Mouse (Mus musculus) layer of hippocampus, adult 9-11 months (tissue): Measurements from ENCODE around the gene Ptms.

Experiments used
- DNase-seq: peaks from one replicate; pipeline ENCODE4 v3.0.0; 2022

Ptms gene

DNA sequence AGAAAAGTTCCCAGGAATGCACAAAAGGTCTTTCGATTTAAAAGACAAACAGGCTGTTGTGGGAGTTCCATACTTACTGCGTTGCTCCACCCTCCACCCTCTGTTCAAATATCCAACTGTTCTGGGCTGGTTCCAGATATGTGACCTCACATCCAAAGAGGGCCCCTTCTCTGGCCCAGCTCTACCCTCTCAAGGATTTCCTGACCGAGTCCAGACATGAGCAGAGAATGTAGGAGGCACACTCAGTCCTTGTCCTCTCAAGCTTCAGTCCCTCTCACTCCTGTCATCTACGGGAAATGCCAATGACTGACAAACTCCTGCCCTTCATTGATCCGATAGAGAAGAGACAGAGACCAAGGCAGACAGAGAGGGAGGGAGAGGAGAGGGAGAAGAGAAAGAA lies 6.0 kb upstream of the Ptms start:
- no peak for DNase-seq

DNA sequence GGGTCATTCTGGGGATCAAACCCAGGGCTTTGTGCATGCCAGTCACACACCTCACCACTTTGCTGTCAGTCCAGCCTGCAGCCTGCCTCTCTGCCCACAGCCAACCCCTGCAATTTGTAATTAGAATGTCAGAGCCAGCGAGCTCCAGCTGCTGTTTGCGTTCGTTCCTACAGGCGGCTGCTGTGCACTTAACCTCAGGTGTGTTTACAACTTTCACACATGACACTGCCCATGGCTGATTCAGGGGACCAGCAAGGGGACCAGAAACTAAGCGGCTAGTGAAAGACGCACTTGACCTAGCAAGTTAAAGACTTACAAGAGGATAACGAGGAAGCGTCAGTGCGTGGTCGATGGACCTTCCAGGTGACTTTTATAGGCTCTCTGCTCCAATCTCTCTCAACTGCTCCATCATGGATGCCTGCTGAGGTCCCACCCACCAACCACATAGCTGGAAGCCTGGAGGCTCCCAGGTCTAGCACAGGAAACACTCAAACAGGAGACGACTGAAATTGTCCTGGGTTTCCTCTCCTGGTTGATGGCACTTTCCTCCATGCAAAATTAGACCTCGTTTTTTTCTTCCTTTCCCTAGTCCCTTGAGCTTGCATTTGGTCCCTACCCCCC lies 5.4 kb upstream of the Ptms start:
- DNase-seq = no peak

DNA sequence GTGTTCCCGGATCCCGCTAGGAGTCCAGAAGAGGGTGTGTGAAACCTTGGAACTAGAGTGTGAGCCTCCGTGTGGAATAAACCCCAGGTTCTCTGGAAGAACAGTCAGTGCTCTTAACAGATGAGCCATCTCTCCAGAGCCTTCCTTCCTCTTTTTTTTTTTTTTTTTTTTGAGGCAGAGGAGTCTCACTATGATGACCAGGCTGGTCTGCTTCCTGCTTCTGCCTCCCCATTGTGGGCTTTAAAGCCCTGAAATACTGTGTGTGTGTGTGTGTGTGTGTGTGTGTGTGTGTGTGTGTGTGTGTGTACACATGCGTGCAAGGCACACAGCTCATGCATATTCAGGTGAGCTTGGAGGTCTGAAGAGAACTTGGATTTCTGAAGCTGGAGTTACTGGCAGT lies 1.6 kb upstream of the Ptms start:
- DNase-seq = no peak

DNA sequence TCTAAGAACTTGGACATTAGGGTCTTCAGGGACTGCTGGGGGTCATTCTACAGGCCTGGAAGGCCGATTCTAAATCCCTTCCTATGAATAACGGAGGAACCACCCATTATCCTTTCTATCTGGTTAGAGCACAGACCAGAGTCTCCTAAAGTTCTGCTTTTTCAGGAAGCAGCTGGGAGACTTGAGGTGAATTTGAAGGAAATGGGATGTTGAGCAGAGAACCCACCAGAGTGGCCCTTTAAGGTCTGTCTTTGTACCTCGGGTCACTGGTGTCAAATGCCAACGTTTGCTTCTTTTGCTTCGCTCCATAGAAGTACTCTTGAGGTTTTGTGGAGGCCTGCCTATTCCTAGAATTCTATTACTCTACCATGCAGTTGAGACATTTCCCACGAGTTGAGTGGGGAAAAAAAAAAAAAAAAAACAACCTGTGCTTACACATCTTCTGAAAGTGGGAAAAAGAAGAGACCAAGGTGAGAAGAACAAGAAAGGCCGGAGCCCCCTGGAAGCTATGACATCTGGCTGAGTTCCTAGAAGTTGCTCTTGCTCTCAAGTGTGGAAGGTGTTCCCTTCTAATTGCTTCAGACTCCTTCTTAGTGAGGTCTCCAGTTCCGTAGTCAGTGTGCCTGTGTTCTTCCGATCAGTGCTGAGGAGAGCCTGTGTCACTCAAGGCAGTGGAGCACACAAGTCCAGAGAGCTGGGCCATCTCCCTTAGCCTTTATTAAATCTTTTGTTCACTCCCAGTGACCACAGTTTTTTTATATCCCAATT lies 599 bp upstream of the Ptms start:
- DNase-seq = no peak

DNA sequence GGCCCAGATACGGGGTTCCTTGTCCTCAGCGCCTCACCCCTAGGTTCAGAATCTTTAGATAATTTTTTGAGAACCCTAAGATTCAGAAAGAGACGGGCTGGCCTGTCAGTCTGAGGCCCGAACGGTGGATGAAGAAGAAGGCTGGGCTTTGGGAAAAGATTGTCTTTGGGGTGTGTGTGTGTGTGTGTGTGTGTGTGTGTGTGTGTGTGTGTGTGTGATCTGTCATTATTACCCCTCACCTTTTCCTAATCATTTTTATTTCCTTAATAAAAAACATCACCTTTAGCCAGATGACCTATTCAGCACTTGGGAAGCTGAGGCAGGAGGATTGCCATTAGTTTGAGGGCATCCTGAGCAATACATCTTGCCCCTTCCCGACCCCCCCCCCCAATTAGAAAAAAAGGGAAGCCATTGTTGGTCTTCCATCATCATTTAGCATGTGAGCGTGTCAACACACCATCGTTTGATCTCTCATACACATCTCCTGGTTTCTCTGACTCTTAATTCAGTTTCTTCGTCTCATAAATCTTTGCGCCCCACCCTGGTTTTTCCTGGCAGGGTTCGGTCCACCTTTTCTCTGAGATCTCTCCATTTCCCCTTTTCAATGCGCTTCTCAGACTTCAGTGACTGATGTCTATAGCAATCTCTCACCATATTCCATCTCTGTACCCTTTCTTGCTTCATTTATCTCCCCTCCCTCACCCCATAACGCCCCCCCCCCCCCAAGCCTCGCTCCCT lies 844 bp downstream of the Ptms start:
- DNase-seq = no peak

DNA sequence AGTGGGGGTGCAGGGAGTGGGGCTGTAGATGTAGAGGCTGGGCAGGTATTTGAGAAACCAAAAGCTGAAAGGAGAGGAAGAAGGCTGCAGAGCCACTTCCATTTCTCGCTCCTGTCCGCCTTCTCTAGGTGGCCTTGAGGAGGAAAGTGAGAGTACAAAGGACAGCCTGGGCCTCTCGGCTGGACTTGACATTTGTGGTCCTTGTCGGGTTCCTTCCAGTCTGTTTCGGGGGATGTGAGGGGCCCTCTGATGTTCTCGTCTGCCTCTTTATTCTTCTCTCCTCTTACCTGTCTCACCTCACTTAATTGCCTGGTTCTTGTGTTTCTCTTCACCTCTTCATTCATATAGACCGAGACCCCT lies 1.6 kb downstream of the Ptms start:
- DNase-seq = no peak

DNA sequence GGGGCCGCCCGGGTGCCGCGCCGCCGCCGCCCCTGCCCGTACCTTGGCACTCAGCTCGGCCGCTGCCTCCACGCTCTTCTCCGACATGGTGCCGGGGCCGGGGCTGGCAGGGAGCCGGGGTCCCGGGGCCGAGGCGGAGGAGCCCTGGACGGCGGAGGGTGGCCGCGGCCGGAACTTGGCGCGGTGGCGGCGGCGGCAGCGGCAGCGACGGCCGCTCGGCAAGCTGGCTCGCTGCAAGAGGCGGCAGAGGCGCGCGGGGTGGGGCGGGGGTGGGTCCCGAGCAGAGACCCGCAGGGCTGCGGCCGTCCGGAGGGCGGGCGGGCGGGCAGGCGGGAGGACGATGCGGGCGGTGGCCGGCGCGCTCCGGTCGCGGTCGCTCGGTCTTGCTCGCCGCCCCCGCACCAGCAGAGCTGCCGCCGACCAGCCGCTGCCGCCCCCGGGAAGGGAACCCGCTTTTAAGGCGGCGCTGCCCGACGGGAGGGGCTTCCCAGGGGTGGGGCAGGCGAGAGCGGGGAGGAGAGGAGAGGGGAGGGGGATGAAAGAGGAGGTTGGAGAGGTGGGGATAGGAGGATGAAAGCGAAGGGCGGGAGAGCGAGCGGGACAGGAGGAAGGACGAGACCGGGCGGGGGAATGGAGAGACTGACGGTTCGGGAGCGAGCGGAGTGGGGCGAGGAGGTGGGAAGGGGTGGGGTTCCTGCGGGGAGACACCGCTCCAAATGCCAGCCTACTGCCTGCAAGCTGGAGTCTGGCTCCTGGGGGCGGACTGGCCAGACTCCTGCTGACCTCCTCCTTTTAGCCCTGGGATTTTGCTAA lies 2.2 kb downstream of the Ptms start:
- DNase-seq = peak; percentile 95

DNA sequence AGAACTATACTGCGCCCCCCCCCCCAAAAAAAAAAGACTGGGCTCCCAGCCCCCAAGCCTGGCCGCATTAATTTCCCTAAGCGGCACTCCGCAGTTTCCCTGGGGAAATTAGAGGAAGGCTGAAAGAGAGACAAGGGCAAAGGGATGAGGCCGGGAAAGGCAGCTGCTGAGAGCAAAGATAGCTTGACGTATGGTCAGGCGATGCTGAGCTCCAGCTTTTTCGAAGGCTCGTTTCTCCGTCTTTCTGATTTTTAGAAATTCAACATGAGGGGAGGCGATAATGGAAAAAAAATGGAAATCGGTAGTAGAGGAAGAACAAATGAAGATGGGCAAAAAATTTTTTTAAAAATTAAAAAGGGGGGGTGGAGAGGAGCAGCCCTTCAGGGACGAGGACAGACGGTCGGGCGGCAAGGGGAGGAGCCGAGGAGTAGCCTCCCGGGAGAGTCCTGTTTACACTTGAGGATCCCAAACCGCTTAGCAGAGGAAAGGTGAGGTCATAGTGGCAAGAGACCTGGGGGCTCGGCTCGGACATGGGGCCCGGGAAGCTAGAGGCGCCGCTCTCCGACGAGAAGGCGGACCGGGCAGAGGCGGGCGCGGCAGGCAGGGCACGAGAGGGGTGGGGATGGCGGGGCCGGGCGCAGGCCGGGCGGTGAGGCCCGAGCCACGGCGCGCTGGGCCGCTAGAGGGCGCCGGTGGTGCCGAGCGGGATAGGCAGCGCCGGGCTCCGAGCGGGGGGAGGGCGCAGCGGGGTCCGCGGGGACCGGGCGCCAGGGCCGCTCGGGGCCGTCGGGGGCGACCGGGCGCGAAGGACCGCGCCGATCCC lies 3.0 kb downstream of the Ptms start:
- DNase-seq = peak; percentile 88

DNA sequence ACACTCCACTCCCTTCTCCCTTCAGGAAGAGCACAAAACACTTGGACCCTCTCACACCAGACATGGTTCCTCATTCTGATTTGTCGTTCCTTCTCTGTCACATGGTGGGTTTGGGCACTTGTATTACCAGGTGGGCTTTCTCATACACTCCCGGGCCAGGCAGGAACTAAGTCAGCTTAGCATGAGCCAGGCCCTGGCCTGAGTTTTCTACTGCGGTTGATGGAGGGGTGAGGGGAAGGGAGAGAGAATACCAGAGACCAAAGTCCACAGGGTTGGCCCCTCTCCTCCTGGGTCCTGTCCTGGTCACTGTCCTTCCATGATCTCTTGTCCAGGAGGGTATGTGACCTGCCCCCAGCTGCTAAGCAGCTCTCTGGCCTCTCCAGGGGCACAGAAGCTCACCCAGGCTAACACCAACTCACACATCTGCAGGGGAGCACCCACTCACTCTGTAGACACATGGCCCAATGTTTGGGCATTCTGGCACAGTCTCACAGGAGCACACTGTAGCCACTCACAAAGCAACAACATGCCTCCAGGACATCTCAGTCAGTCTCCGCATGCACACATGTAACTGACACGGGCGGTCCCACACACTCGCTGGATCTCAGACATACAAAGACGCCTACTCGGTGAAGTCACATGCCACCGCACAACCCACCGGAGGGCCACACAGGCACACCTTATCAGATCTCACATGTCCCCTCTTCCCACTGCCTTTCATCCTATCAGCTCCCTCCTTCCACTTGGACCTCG lies 3.8 kb downstream of the Ptms start:
- peak; percentile 88 for DNase-seq

DNA sequence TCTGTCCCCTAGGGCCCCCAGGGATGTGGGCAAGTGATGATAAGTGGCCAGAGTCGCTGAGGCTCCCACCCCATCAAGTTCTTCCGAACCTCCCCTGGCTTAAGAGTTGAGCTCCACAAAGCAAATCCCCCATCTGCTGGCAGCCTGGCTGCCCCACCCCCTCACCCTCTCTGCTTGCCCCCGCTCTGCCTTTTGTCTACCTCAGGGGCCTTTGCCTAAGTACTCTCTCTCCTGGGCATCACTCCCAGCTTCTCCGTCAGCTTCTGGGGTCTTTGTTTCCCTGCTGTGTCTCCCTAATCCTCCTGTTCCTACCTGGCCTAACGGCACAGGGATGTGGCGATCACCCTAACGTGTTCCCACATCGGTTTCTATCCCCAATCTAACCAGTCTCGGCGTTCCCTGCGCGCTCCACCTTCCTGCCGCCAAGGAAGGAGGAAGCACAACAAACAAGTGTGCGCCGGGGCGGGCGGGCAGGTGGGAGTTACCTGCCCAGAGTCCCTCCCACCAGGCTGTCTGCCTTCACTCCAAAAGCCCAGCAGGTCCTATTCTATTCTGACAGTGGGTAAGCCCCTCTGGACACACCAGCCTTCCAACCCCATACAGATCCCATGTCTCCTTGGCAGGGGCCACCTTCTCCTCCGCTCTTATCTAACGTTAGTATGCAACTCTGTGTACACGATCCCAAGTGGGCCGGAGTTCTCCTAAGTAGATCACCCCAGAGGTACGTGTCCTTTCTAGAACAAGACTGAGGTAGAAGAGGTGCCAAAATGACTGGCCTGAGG lies 4.6 kb downstream of the Ptms start:
- DNase-seq = no peak

DNA sequence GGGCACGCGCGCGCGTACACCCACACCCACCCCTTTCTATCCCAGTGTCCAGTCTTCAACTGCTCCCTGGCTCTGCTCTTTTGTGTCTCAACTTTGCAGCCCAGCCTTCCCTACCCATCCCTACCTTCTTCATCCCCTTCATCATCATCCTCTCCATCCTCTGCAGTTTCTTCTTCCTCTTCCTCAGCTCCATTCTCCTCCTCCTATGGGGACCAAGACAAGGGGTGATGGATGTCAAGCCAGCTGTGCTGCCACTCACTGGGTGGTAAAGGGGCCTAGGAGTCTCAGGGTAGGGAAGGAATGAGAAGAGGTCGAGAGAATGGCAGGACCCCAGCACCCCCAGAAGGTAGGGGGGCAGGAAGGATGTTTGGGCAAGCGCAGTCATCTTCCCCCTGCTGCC lies 5.4 kb downstream of the Ptms start:
- DNase-seq = no peak

DNA sequence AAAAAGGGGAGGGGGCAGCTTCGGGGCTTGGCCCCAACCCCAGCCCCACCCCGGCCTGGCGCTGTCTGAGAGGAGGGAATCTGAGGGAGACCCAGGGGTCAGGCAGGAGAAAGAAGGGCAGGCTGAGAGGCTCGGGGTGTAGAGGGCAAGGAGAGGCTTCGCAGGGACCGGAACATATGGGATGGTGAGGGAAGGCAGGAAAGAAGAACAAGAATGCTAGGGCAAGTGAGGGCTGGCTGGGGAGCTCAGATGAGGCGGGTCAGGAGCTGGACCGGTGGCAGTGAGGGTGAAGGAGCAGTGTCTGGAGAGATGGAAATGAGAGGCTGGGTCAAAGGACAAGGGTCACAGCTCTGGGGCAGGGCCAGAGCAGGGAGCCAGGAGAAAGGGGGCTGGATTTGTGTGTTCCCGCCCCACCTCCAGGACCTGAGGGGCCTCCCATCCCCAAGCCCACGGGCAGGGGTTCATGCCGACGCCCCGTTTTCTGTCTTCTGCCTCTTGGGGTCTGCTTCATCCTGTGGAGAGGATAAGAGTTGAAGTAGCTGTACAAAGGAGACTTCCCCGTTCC lies 6.1 kb downstream of the Ptms start:
- DNase-seq = no peak

DNA sequence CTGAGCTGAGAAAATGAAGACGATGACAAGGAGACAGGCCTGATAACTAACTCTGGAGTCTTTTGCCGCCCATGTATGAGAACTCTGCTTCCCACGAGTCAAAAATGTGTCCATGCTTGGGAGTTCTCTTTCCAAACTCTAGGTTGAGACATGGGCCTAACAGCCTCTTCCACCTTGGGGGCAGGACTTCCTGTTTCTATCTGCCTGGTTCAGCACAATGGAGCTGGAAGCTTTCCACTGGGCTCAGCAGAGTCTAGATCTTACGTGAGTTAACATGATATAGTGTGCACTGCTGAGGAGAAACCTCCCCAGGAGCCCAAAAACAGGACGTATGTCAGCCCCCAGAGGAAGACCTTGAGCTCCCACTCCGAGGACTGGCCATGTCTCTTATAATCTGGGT lies 6.7 kb downstream of the Ptms start:
- DNase-seq = no peak

DNA sequence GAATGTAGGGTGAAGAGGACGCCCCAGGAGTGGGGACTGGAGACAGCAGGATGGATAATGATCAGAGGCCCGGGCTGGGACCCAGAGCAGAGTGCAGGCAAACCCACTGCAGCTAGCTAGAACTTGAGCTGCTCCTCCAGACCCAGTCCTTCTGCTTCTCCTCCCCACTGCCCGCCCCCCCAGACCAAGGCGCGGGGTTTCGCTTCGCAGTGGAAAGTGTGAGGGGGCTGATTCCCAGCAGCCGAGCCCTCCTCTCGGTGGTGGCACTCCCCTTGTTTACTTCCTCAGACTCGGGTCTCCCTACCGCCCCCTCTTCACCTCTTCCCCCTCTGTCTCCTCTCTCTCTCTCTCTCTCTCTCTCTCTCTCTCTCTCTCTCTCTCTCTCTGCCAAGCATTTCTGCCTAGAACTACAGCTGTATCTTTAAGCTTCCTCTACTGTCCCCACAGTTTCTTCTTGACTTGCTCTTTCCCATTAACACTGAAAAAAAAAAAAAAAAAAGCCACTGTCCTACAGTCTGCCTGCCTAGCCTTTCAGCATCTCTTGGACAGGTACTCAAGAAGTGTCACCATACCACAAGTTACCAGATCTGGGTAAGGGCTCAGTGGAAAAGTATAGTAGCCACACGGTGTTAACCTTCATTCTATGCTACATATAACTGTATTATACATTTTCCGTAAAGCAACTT lies 8.2 kb downstream of the Ptms start, which contains the start of gene Lag3:
Gene Lag3, minus strand, starts transcription at position 173 of the 686 bp plus-strand sequence.
- DNase-seq = no peak

DNA sequence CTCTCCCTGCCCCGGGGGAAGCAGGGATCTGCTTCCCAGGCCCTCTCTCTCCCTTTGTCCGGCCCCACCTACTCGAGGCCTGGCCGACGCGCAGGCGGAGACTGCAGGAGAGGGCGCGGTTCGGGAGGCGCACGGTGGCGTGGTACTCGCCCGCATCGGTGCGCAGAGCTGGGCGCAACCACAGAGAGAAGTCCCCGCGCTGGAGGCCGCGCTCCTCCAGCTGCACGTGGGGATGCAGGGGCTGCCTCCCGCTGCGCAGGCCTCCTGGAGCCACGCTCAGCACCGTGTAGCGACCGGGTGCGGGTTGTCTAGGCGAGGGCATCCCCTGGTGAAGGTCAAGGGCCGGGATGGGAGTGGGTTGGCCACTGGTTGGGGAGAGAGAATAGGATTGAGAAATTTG lies 9.9 kb downstream of the Ptms start:
- no peak for DNase-seq

DNA sequence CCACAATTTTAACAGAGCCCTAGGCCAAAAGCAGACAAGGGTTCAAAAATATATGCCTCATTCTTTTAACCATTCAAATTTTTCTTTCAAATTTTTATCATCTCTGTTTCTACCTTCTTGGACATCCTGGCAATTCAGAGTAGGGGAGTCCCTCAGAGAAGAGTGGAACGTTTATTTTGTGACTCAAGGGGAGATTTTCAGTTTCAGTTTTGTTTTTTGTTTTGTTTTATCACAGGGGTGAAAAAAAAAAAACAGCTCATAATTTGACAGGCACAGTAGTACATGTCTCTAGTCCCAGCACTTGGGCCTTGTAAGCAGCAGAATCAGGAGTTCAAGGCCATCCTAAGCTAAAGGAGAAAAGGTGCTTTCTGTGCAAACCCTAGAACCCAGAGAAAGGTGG lies 12.1 kb downstream of the Ptms start:
- no peak for DNase-seq

DNA sequence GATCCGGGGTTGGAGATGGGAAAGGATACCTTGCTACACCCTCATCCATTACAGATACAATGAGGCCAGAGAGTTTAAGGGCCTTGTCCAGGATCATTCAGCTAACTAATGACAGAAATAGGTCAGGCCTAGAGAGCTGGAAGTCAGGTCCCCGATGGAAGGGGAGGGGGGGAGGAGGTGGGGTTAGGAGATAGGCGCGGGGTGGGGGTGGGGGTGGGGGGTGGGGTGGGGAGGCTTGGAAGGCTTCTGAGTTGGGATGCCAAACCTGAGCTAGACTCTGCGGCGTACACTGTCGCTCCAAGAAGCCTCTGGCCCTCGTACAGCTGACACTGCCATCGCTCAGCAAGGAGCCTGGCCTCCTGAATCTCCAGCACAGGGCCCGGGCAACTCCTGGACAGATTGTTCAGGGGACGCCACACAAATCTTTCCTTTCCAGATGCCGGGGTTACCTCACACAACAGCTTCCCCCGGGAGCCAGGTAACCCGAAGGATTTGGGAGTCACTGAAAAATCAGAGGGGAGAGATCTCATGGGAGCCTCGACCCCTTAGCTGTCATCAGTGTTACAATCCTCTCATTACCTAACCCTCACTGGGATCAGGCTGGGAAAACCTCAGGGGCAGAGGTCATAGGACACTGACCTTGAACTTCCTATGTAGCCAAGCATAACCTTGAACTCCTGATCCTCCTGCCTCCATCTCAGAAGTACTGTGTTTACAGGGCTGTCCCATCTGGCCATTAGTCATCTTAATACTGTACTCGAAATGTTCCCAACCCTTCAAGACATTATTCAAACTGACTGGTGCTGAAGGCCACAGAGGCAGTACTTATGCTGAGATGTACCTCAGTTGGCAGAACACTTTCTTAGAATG lies 14.7 kb downstream of the Ptms start:
- no peak for DNase-seq

DNA sequence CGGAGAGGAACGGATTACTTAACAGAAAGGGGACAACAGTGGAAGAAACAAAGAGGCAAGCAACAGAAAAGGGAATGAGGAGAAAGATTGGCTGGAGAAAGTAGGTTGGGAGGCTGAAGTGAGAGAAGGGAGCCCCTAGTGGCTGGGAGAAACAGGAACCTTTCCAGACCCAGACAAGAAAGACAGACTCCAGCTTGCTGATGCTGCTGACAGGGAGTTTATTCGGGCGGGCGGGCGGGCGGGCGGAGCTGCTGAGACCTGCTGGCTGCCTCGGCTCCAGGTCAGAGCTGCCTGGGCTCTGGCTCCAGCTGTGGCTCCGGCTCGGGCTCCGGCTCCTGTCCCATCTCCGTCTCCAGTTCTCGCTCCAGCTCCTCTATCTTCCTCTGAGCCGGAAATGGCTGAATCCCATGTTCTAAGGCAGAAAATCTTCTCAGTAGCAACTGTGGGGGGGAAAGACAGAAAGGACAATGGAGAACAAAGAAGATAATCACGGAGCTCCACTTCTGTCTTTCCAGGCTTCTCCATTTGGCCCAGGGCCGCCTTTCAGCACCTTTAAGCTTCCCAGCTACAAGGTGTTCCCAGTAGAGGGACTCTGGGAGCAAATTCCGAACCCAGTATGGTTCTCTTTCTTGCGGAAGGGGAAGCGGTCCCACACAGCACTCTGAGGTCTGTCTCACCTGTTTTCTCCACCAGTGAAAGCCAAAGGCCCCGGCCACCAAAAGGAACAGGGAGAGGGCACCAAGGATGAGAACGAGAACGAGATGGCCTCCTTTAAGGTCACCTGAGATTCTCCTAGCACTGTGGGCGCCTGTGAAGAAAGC lies 15.5 kb downstream of the Ptms start:
- peak; percentile 88 for DNase-seq
